In genomic region chr13:58547570-58547969, GRCm38 (mm10) we compare ENCODE assay signal across 11 mouse cellular contexts.
A peak's percentile ranks its signal among the peaks of the same experiment; 100 is the strongest.
DNase-seq lines count a peak whose midpoint lies in the region; ATAC-seq and TF ChIP-seq lines count a peak whose summit lies in the region.
"Had no signal": no experiment of that assay in that cellular context is flagged by ENCODE, and none has a peak within 500 bp of the region (broad histone marks: within the 10 kb centered on the region; RNA-seq: fewer than 3 reads in every experiment).

No protein-coding gene starts in this region.

- H3K9ac ChIP-seq in kidney, postnatal 0 days (ENCODE audit: low read depth, low read length) = no peak overlapping the region
- H3K9ac ChIP-seq in hindbrain, embryonic 12.5 days = no peak overlapping the region
- H3K9ac ChIP-seq in neural tube, embryonic 12.5 days = no peak overlapping the region
- H3K9ac ChIP-seq: liver, embryonic 13.5 days had no signal

- no peaks in the 10 kb centered on the region for H3K27me3 ChIP-seq in kidney, postnatal 0 days (ENCODE audit: insufficient read depth, low read length)
- H3K27me3 ChIP-seq in hindbrain, embryonic 12.5 days = 0 out of 2 replicates have a peak, but pooled peaks cover 5% of the 10 kb centered on the region
- no peaks in the 10 kb centered on the region for H3K27me3 ChIP-seq in neural tube, embryonic 12.5 days (replicated peaks)

- ATAC-seq in kidney, postnatal 0 days (replicated peaks; ENCODE audit: low FRiP score, low read depth) = no peak
- peak; percentile 73 for ATAC-seq in hindbrain, embryonic 12.5 days (ENCODE audit: low FRiP score)
- ATAC-seq in neural tube, embryonic 12.5 days (ENCODE audit: low FRiP score, low read depth) = peak; percentile 41; the same call in 1 of the 2 replicates

- WGBS in kidney, postnatal 0 days = 37% methylated on average over 7 of the region's 7 CpGs
- 20% methylated on average over 7 of the region's 7 CpGs for WGBS in hindbrain, embryonic 12.5 days
- 21% methylated on average over 7 of the region's 7 CpGs for WGBS in neural tube, embryonic 12.5 days

- H3K9me3 ChIP-seq in kidney, postnatal 0 days (replicated peaks; ENCODE audit: low read length) = no peaks in the 10 kb centered on the region
- no peaks in the 10 kb centered on the region for H3K9me3 ChIP-seq in hindbrain, embryonic 12.5 days (replicated peaks)
- H3K9me3 ChIP-seq in neural tube, embryonic 12.5 days = no peaks in the 10 kb centered on the region
- H3K9me3 ChIP-seq: liver, embryonic 13.5 days had no signal

- no peak overlapping the region for H3K4me2 ChIP-seq in kidney, postnatal 0 days (ENCODE audit: low read length)
- no peak overlapping the region for H3K4me2 ChIP-seq in hindbrain, embryonic 12.5 days (replicated peaks)
- 0 out of 2 replicates have a peak overlapping the region, but pooled peaks have one; percentile 5 for H3K4me2 ChIP-seq in neural tube, embryonic 12.5 days (replicated peaks)
- H3K4me2 ChIP-seq: liver, embryonic 13.5 days had no signal

- H3K36me3 ChIP-seq in kidney, postnatal 0 days (ENCODE audit: insufficient read depth, low read length) = no peaks in the 10 kb centered on the region
- H3K36me3 ChIP-seq in hindbrain, embryonic 12.5 days = no peaks in the 10 kb centered on the region
- no peaks in the 10 kb centered on the region for H3K36me3 ChIP-seq in neural tube, embryonic 12.5 days
- H3K36me3 ChIP-seq: liver, embryonic 13.5 days had no signal

- no peaks in the 10 kb centered on the region for H3K4me1 ChIP-seq in kidney, postnatal 0 days (replicated peaks; ENCODE audit: insufficient read depth, low read length)
- peaks cover 31% of the 10 kb centered on the region for H3K4me1 ChIP-seq in hindbrain, embryonic 12.5 days
- H3K4me1 ChIP-seq in neural tube, embryonic 12.5 days = peaks cover 9% of the 10 kb centered on the region; the same call in 1 of the 2 replicates

- H3K4me3 ChIP-seq in kidney, postnatal 0 days (replicated peaks; ENCODE audit: low read depth, low read length) = no peak overlapping the region
- no peak overlapping the region for H3K4me3 ChIP-seq in hindbrain, embryonic 12.5 days
- no peak overlapping the region for H3K4me3 ChIP-seq in neural tube, embryonic 12.5 days
- H3K4me3 ChIP-seq: erythroblast, embryonic 14.5 days; liver, embryonic 13.5 days had no signal

- no peak overlapping the region for H3K27ac ChIP-seq in kidney, postnatal 0 days
- H3K27ac ChIP-seq in hindbrain, embryonic 12.5 days = 0 out of 2 replicates have a peak overlapping the region, but pooled peaks have one; percentile 36
- H3K27ac ChIP-seq in neural tube, embryonic 12.5 days = no peak overlapping the region
- H3K27ac ChIP-seq: liver, embryonic 13.5 days had no signal

- TF ChIP-seq CTCF in kidney, postnatal 0 days (IDR thresholded peaks at IDR 0.05; ENCODE audit: low read depth) = no peak

- peak; percentile 48 for DNase-seq in kidney, postnatal 0 days (ENCODE audit: low spot score)
- no peak for DNase-seq in kidney, adult 9 months
- DNase-seq in embryo, embryonic 10 days (ENCODE audit: low spot score) = peak; percentile 75
- no peak for DNase-seq in cerebellum, adult 9-10 months
- DNase-seq in kidney, postnatal 10 days = no peak
- no peak for DNase-seq in cerebellum, postnatal 14 days
- DNase-seq: adrenal gland, postnatal 25 days; liver, embryonic 13.5 days had no signal

Comparison
In these comparisons a context has a peak if more than half of its experiments do, and no peak if none do; other contexts are left out.
1. DNase-seq: peak in kidney, postnatal 0 days (single experiment) and embryo, embryonic 10 days (single experiment); none in kidney, adult 9 months (single experiment), cerebellum, adult 9-10 months (single experiment), kidney, postnatal 10 days (single experiment) and cerebellum, postnatal 14 days (0 of 2).